Mouse (Mus musculus): ENCODE data around the gene Cpeb4.
A peak's percentile ranks its signal among the peaks of the same experiment; 100 is the strongest.

Gene Cpeb4

DNA sequence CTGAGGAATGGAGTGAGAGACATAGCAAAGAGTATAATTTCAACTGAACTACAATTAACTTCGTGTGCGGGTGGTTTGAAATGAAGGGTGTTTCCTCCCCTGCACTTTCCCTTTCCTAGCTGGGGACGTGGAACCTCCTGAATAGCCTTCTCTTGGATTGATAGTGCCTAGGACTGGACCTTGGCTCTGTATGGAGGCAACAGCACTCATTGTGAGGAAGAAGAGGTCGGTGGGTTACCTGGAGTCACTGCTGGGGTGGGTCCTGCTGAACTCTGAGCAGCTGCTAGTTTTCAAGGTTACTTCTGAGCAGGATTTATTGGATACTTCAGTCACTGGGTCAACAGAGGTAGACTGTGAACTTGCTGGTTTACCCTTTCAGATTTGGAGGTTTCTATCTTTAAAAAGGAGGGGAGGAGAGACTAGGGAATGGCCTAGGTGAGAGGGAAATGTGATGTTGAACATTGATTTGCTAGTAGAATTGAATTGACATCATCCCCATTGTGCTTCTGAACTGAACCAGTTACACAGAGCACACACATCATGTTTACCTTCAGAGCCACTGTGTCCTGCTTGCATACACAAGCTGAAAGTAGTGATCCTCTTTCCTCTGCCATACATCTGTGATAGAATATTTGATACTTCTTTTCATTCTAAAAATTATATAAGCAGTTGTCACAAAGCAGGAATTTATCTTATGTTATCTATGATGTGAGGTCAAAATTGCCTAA is 24.2 kb downstream of the Cpeb4 start:
- DNase-seq (ENCODE audit: extremely low spot score, low read depth, low spot score), result no peak

DNA sequence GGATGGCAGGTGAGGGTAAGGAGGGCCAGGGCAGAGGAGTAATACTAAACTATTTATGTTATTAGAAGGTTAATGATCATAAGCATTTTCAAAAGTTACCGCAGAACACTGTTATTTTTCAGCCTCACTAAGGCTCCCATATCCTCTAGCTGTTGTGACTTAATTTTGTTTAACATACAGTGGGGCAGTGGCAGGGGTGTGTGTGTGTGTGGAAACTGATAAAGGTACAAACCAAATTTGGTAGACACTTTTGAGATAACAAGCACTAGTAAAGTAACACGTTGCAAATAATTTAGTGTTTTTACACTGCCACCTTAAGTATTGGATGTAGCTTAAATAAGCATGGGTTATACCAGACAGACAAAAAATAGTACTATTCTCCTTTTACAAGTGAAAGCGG is 24.9 kb downstream of the Cpeb4 start:
- no peak for DNase-seq (ENCODE audit: extremely low spot score, low read depth, low spot score)

DNA sequence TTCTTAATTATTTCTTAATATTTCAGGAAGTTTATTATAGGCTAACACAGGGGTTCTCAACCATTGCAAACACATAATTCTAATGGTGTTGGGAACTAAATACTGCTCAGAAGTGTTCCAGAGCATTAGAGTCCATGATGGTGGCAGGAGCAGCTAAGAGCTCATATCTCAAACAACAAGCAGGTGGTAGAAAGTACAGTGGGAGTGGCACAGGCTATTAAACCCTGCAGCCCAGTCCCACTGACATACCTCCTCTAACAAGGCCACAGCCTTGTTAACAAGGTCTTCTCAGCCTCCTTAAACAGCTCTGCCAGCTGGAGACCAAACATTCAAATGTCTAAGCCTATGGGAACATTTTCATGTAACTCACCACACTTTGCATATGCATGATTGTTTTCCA is 27.2 kb downstream of the Cpeb4 start:
- no peak for DNase-seq (ENCODE audit: extremely low spot score, low read depth, low spot score)

DNA sequence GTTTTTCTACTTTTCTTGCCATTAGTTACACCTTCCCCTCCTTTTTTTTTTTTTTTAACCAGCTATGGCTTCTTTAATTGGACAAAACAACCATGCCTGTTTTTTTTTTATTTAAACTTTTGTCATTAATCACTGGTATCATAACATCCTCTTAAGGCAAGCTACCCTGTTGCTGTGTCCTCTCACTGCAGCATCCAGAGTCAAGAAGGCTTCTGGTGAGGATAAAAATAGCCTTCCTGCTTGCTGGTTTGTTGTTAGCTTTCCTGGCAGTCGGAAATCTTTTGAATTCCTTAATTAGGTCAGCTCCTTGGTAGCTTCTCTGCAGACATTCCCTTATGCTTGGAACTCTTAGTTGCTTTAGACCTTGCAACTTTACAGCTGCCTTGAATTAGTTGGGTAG is 28.7 kb downstream of the Cpeb4 start:
- DNase-seq (ENCODE audit: extremely low spot score, low read depth, low spot score), result no peak

DNA sequence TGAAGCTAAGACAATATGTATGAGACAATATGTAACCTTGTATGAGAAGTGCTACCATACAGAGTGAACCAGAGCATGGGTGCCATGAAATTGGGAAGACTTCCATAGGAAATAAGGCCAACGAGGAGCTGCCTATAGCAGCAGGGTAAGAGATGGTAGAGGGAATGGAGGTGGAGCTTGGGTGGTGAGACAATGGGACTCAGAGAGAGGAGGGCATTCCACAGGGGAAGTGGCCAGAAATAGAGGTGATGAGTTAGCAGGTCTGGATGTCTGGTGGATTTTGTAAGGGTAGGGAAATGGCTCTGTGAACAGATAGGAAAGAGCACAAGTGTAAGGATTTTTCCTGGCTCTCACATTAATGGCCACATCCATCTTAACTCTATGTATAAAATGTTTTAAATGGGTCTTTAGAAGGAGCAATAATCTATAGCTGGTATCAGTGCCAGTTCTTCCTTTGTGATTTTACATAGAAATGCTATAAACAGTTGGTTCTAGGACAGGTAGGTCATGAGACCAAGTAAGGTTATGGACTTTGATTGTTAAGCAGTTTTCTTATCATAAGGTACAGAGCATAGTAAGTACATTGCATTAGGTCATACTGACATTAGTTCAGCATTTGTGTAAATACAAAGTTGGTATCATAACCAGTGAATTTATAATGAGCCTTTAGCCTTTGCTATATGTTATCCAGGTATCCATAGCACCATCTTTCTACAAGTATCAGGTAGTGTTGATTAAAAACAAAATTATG is 30.4 kb downstream of the Cpeb4 start:
- DNase-seq (ENCODE audit: extremely low spot score, low read depth, low spot score), result no peak

DNA sequence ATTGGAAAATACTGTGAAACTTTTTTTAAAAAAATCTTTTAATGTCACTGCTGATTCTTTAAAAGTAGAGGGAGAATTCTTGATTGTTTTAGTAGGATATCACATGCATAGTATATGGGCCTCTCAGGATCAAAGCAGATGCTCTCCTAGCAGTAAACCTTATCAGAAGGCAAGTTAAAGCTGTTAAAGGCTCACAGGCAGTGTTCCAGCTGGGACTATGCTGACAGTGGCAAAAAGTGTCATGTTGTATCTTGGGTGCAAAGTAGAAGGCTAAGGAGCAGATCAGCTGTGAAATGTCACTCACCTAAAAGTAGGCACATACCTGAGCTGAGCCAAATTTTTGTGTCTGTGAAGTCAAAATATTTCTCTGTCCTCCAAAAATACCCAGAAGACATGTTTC is 34.5 kb downstream of the Cpeb4 start:
- no peak for DNase-seq (ENCODE audit: extremely low spot score, low read depth, low spot score)

DNA sequence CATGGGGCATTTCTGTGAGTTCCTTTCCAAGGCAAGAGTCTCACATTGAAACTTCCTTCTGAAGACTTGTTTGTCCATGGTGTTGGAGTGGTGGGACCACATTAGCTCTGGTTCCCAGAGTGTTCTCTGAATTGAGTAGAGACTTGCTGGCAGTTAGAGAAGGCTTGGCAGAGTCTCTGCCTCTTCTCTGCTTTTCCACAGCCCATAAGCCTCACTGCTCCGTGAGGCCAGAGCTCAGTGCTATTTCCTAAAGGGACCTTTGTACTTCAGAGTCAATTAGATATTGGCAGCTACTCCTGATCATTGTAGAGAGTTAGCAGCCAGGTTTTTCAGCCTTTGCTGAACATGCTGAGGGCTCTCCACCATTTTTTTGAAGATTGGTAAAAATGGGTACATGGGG is 35.6 kb downstream of the Cpeb4 start:
- DNase-seq (ENCODE audit: extremely low spot score, low read depth, low spot score), result no peak

DNA sequence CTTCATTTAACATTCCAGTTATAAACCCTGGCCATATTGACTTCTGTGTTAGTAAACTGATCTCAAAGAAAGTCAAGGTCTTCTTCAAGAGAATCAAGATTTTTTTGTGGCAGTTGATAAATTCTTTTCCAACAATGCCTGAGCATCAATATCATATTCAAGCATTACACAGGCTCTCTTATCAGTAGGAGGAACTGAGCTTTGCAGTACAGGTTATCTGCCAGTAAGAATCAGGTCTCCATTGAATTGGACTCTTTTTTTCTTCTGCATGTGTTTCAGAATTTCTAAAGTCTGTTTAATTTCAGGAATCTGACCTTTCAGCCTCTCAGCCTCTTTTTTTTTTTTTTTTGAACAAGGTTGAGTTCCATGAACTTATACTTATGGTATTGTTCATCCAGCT is 40.9 kb downstream of the Cpeb4 start:
- DNase-seq (ENCODE audit: extremely low spot score, low read depth, low spot score), result no peak

DNA sequence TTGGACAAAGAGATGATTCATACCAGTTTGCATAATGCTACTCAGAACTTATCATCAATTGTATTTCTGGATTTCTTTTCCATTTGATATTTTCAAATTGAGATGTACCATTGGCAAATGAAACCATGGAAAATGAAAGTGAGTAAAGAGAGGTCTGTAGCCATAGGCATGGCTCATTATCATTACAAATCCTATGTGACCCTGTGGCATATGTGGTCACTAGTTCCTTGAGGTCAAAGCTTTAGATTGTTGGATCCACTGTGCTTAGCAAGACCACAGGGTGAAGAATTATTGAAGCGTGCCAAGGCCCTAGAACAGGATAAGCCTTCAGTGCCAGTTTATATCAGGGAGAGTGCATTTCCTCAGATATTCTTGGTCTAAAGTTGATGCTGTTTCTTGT is 45.8 kb downstream of the Cpeb4 start:
- no peak for DNase-seq (ENCODE audit: extremely low spot score, low read depth, low spot score)

DNA sequence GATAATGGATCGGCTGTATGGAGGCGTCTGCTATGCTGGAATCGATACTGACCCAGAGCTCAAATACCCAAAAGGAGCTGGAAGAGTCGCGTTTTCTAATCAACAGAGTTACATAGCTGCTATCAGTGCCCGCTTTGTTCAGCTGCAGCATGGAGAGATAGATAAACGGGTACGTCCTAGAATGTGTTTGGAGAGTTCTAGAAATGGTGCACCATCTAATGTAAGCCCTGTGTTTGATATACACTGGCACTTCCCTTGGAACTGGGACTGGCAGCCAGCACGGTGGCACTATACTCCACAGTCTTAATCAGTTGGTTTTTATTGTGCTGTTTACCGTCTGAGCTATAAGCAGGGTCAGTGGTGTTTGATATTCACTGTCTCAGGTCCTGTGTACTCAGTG is 58.0 kb downstream of the Cpeb4 start:
- no peak for DNase-seq (ENCODE audit: extremely low spot score, low read depth, low spot score)

DNA sequence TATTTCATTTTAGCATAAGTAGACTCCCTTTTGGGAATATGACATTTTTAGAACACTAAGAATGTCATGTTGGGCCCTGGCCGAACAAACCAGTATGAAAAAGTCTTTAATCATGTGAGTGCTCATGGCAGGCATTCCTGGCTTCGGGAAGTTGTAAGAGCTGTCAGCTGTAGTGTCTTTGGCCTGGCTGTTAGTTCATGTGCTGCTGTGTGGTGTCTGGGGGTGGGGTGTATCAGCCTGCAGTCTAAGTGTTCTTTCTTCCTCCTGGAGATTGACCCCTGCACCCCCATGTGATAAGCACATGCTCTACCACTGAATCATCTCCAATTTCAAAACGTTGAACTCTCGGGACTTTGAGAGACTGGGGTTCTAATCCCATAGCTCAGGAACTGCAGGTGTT is 63.6 kb downstream of the Cpeb4 start:
- no peak for DNase-seq (ENCODE audit: extremely low spot score, low read depth, low spot score)

DNA sequence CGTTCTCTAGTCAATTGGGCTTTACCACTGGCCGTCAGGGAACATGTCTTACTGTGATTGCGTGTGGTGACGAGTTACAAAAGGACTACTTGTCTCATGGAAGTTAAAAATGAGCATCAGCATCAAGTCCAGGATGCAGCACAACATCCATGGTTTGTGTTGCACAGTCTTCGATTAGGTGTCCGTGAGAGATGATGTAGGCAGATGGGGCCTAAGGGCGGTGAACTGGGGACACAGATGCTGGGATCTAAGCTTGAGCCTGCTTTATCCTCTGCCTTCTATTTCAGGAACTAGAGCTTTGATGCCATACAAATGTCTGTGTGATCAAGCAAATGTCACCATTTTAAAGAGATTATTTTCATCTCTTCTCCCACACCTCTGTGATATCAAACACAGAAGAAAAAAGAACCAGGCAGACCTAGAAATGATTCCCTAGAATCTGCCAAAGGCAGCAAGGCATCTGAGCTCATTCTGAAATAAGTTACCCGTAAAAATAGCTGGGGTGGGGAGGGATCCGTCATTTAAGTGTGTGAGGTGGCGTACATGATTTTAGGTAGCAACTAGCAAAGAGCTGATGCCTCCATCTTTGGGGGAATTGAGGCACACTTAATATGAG is 65.0 kb downstream of the Cpeb4 start:
- no peak for DNase-seq (ENCODE audit: extremely low spot score, low read depth, low spot score)

DNA sequence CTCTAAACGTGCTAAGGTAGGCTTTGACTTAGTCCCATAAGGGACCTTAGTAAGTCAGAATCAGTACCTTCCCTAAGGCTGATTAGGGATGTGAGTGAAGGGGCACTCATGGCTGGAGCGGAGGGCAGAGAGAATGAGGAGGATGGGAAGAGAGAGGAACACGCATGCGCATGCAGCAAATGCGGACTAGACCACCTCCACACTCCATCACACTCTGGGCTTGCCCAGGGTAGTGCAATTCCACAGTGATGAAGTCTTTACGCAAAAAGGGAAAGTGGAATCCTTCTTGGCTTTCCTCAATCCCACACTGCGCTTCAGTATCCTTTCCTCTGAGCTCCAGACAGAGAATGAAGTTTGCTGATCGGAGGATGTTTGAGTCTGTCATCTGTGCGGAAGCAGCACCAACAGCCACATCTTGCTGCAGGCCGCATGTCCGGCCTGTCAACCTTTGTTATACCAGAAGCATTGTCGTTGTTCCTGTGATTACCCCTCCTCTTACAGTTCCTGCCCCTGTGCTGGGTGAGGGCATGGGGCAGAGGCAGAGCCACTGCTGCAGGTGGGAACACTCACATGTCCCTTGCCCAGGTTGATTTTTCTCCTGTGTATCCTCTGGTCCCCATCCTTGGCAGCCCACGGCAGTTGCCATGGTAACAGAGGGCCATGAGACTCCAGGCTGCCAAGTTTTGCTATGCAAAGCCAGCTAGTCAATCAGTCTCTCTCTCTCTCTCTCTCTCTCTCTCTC is 69.1 kb downstream of the Cpeb4 start:
- DNase-seq (ENCODE audit: extremely low spot score, low read depth, low spot score), result no peak

DNA sequence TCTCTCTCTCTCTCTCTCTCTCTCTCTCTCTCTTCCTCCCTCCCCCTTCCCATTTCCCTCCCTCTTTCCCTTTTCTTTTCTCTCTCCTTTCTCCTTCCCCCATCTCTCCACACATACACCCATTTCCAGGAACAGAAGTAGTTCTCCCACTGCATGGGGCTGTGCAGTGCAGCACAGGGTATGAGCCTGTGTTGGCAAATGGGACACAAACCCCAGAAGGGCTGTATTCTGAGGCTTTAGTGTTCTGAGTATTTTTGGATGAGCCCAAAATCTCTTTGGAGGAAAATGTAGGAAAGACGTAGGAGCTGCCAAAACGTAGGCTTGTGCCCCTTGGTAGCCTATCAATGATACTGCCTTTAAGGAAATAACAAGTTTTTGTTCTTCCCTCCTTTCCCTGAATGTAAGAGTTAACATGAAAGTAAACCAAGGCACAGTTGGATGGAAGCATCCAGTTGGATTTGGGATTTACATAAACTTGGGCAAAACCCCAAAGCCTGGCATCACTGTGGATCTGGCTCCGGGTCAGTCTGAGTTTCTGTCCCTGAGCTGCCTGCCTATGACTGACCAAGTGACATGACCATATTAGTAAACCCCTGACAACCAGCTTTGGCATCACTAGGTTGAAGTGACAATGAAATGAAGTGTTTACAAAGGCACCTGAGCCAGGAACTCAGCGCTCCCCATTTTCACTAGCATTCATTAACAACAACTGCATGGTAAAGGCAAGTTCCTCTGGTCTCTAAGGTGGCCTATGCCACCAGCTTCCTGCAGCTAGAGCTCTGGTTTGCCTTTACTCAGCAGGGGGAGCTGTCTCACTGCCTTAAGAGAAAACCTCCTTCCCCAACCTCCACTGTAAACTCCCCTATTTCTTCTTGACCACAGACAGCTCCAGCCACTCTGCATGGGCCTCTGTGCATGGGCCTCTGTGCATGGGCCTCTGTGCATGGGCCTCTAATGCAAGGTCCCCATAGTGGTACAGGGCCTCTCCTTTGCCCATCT is 69.9 kb downstream of the Cpeb4 start:
- DNase-seq (ENCODE audit: extremely low spot score, low read depth, low spot score), result no peak

DNA sequence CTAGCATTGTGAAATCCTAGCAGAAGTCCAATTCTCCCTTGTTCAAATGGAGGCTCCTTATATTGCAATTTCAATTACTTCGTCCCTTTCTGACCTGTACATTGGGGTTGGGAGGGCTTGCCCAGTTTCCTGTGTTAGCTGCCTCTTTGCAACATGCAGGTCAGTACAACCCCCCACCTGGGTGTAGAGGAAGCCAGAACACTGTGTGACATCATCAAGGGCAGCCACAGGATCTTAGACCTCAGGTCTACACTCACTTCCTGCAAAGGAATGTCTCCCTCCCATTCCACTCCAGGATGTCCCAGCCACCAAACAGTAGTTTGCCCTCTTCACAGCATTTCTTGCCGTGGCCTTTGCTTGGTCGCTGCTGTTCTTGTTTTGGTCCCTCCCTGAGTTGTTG is 73.5 kb downstream of the Cpeb4 start:
- DNase-seq (ENCODE audit: extremely low spot score, low read depth, low spot score), result no peak

DNA sequence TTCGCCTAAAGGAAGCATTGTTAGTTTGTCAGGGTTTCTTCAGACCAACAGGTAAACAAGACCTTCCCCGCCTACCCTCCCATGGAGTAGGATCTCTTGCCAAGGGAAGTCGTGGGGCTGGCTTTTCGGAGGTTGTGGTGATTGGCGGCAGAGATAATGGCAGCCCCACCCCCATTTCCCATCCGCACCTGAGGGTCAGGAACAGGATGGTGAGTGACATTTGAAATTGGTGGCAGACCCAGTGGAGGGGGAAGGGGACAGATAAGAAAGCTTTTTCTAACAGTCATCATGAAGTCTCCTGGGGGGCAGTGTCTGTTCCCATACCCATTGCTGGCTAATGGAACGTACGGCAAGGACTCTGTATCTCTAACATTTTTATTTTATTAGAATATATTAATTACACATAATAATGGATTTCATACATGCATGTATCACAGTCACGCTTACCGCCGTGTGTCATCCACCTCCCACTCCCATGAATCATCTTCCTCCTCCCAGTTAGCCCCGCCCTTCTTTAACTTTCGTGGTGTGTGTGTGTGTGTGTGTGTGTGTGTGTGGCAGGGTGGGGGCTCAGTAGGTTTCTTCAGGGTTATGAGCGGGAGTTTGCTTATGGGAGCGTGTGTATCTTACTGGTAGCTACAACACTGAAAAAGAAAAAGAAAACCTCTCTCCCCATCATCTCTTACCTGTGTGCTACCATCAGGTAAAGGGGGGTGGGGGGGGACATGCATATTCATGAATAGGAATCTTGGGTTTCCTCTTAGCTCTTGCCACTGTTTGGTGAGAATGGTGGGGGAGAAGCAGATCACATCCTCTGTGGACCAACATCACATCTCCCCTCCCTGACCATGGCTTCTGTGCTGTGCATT is 76.7 kb downstream of the Cpeb4 start:
- DNase-seq (ENCODE audit: extremely low spot score, low read depth, low spot score), result no peak

DNA sequence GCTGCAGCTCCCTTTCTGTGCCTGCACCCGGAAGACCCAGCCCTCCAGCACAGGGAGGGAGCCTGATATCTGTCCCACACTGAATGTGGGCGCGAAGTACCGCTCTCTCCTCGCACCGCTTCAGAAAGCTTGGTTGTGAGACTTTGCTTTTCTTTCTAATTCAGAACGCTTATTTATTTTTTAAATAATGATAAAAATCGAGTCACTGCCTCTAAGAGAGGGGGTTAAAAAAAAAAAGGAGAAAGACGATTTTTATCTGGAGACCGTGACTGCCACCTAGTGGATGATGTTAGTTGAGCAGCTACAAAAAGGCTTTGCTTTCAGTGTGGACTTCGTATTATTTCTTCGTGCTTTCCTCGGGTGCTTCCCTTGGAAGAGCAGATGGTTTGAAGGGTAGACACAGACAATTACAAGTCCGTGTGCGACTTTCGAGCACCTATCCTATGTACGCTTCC is 77.3 kb downstream of the Cpeb4 start:
- peak; percentile 79 for DNase-seq (ENCODE audit: extremely low spot score, low read depth, low spot score)

DNA sequence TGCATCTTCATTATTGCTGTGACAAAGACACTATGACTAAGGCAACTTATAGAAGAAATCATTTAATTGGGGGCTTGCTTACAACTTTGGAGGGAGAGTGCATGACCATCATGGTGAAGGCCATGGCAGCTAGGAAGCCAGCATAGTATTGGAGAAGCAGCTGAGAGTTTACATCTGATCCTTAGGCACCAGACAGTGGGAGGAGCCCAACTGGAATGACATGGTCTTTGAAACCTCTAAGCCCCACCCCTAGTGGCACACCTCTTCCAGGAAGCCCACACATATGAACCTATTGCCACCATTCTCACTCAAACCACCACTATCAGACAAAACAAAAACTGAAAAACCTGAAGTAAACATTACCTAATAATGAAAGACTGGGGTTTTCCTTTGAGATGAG is 88.1 kb downstream of the Cpeb4 start:
- no peak for DNase-seq (ENCODE audit: extremely low spot score, low read depth, low spot score)

DNA sequence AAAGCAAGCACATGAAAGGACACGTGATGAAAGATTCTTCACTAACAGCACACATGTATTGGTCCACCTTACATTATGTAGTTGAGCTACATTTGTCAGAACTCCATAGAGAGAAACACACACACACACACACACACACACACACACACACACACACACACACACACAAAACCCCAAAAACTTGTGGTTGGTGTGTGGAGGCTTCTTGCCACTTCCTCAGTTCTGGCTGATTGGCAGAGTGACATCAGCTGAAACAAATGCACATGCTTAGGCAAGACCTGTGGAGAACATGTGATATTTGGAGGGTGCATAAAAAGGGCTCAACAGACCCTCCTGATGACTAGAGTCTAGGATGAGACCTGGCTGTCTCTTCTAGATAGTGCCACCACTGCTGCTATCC is 92.0 kb downstream of the Cpeb4 start:
- no peak for DNase-seq (ENCODE audit: extremely low spot score, low read depth, low spot score)

Measured in hindlimb bud, embryonic 11.5 days (tissue).